Mouse (Mus musculus): ENCODE data around the gene Ces3b. TPM values are rescaled to one million over a fixed set of nuclear protein-coding genes. Genes with fewer than 3 reads are reported as not detected.
"Not testable (repeated sequence)": the region's sequence is repeated elsewhere in the genome, so short reads cannot be mapped to it uniquely, and the experiment has no call there.

Ces3b gene
- polyA plus RNA-seq, 1 experiment from 2014 or later, result not detected

DNA sequence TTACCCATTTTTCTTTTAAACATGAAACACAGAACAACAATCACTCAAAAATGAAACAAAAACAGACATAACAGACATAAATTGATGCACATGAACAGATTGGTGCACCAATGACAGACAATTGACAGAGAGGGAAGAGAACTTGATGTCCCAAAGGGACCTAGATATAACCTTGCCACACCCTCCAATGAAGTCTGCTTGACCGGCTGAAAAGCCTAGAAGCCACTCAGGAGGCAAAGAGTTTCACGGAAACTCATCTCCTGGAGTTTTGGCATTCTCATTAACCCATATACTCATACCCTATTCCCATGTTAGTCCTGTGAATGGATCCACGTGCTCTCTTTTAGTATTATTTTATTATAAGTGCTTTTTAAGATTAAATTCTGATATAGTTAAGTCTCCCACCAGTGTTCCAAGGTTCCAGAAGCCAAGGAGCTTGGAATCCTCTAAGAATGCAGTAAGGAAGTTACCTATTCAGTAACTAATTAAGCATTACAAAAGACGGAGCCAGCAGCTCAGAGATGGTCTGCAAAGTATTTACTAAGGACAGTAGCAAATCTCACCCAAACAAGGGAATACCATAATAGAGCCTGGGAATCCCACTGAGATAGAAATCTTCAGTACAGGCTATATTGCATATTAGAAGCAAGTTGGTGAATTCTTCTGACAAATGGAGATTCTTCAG lies 18.7 kb downstream of the Ces3b start:
- H3K4me3 ChIP-seq (ENCODE audit: low read depth, low read length); H3K9me3 ChIP-seq (replicated peaks; ENCODE audit: control insufficient read depth, low read length); H3K27ac ChIP-seq (replicated peaks; ENCODE audit: low read depth, low read length); H3K27me3 ChIP-seq (ENCODE audit: control insufficient read depth, insufficient read depth, low read length); H3K9ac ChIP-seq (replicated peaks; ENCODE audit: low read length); DNase-seq (ENCODE audit: low spot score); H3K36me3 ChIP-seq (replicated peaks; ENCODE audit: control insufficient read depth, insufficient read depth, low read depth, low read length); H3K4me1 ChIP-seq (ENCODE audit: control insufficient read depth, insufficient read depth, low read length); ATAC-seq (replicated peaks; ENCODE audit: insufficient number of reproducible peaks, low FRiP score, low TSS enrichment, low read depth); H3K4me2 ChIP-seq (ENCODE audit: low read depth, low read length): not testable (repeated sequence)
- WGBS, result 77% methylated on average over 4 of the region's 4 CpGs

DNA sequence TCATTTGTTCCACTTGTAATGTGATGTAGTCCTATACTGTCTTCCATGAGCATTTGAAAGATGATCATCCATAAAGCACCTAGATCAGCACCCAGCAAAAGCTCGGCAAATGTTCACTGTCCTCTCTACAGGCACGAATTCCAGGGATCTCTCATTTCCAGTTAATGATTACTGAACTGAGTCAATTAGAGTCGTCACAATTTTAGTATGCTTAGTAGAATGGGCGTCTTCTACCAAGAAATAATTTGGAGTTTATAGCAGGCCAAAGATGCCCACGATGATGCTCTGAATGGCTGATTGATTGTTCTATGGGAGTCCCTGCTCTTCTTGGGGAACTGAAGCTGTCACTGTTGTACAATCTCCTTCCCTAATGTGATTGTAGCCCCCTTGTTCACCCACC lies 20.1 kb downstream of the Ces3b start:
- not testable (repeated sequence) for H3K27ac ChIP-seq (replicated peaks; ENCODE audit: low read depth, low read length); H3K27me3 ChIP-seq (ENCODE audit: control insufficient read depth, insufficient read depth, low read length); H3K4me1 ChIP-seq (ENCODE audit: control insufficient read depth, insufficient read depth, low read length); H3K4me3 ChIP-seq (ENCODE audit: low read depth, low read length); ATAC-seq (replicated peaks; ENCODE audit: insufficient number of reproducible peaks, low FRiP score, low TSS enrichment, low read depth); H3K4me2 ChIP-seq (ENCODE audit: low read depth, low read length); DNase-seq (ENCODE audit: low spot score); H3K36me3 ChIP-seq (replicated peaks; ENCODE audit: control insufficient read depth, insufficient read depth, low read depth, low read length); H3K9me3 ChIP-seq (replicated peaks; ENCODE audit: control insufficient read depth, low read length); H3K9ac ChIP-seq (replicated peaks; ENCODE audit: low read length)
- 82% methylated on average over 5 of the region's 5 CpGs for WGBS

DNA sequence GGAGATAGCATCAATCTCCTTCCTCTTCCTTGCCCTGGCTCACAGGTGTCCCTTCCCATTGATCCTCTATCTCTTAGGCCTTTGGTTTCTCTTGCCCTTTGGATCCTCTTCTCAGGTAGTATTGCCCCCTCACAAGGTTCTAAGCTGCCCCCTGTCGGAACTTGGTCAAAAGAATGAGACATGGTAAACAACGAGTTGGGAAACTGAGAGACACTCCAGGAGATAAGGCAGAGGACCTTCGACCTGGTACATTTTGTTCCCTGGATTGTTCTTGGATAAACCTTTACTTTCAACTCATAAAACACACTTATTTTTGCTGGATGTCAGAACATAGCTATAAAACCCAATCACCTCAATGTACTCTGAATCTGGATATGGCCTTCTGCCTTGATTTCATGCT lies 20.7 kb downstream of the Ces3b start:
- no peak overlapping the region for H3K4me3 ChIP-seq (ENCODE audit: low read depth, low read length)
- DNase-seq (ENCODE audit: low spot score) (no peak), ATAC-seq (replicated peaks; ENCODE audit: insufficient number of reproducible peaks, low FRiP score, low TSS enrichment, low read depth) (no peak)
- no peaks in the 10 kb centered on the region for H3K4me1 ChIP-seq (ENCODE audit: control insufficient read depth, insufficient read depth, low read length)
- H3K9ac ChIP-seq (replicated peaks; ENCODE audit: low read length), result no peak overlapping the region
- no peak overlapping the region for H3K4me2 ChIP-seq (ENCODE audit: low read depth, low read length)
- 79% methylated on average over 3 of the region's 3 CpGs for WGBS
- no peaks in the 10 kb centered on the region for H3K36me3 ChIP-seq (replicated peaks; ENCODE audit: control insufficient read depth, insufficient read depth, low read depth, low read length)
- no peaks in the 10 kb centered on the region for H3K9me3 ChIP-seq (replicated peaks; ENCODE audit: control insufficient read depth, low read length)
- H3K27ac ChIP-seq (replicated peaks; ENCODE audit: low read depth, low read length), result no peak overlapping the region
- H3K27me3 ChIP-seq (ENCODE audit: control insufficient read depth, insufficient read depth, low read length), result no peaks in the 10 kb centered on the region

DNA sequence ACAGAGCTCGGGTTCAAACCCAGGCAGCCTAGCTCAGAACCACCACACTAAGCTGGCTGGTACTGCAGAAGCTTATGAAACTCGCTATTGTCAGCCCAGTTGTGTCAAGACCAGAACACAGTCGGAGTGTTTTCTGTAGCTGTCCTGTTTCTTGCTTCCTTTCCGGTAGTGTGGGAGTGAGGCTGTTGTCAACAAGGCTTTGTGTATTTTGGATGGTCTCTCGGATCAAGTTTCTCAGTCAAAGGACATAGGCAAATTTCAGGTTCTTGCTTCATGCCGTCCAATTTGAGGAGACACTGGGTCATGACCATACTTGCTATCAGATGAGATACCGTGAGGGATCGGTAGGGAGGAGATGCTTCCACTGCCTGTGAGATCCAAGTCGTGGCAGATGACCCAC lies 46.3 kb downstream of the Ces3b start:
- WGBS, result 85% methylated on average over 9 of the region's 9 CpGs
- Histone ChIP-seq H3K27ac (replicated peaks; ENCODE audit: low read depth, low read length) (no peak overlapping the region), H3K4me2 (ENCODE audit: low read depth, low read length) (no peak overlapping the region), H3K27me3 (ENCODE audit: control insufficient read depth, insufficient read depth, low read length) (no peaks in the 10 kb centered on the region), H3K4me3 (ENCODE audit: low read depth, low read length) (no peak overlapping the region), H3K9ac (replicated peaks; ENCODE audit: low read length) (no peak overlapping the region), H3K9me3 (replicated peaks; ENCODE audit: control insufficient read depth, low read length) (no peaks in the 10 kb centered on the region), H3K36me3 (replicated peaks; ENCODE audit: control insufficient read depth, insufficient read depth, low read depth, low read length) (no peaks in the 10 kb centered on the region), H3K4me1 (ENCODE audit: control insufficient read depth, insufficient read depth, low read length) (no peaks in the 10 kb centered on the region)
- ATAC-seq (replicated peaks; ENCODE audit: insufficient number of reproducible peaks, low FRiP score, low TSS enrichment, low read depth) (no peak), DNase-seq (ENCODE audit: low spot score) (no peak)

DNA sequence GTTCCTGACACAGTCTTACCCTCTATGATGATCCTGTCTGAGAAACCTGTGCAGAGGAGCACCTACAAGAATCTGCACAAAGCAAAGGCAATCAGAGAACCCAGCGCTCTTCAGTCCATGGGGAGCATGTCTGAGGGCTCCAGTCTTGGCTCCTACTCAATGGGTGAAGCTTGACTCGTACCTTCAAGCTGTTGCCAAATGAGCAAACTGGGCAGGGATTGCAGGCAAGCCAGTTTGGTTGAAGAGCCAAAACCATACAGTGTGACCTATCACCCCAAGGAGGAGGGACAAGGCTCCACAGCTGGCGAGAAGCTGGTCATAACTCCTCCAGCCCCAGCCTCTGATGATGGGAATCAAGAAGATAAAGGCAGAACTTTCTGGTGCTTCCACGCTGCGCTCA lies 48.0 kb downstream of the Ces3b start, which contains the start of gene Ces4a:
Ces4a (plus strand) TSS at position 292 of the 400 bp plus-strand sequence.
- Histone ChIP-seq H3K27ac (replicated peaks; ENCODE audit: low read depth, low read length) (no peak within 1 kb of the TSS), H3K36me3 (replicated peaks; ENCODE audit: control insufficient read depth, insufficient read depth, low read depth, low read length) (no peaks in the 10 kb centered on the region), H3K4me1 (ENCODE audit: control insufficient read depth, insufficient read depth, low read length) (no peaks in the 10 kb centered on the region), H3K4me3 (ENCODE audit: low read depth, low read length) (no peak within 1 kb of the TSS), H3K4me2 (ENCODE audit: low read depth, low read length) (no peak within 1 kb of the TSS), H3K27me3 (ENCODE audit: control insufficient read depth, insufficient read depth, low read length) (no peaks in the 10 kb centered on the region), H3K9me3 (replicated peaks; ENCODE audit: control insufficient read depth, low read length) (no peaks in the 10 kb centered on the region), H3K9ac (replicated peaks; ENCODE audit: low read length) (no peak within 1 kb of the TSS)
- no peak for ATAC-seq (replicated peaks; ENCODE audit: insufficient number of reproducible peaks, low FRiP score, low TSS enrichment, low read depth)
- 73% methylated on average over 5 of the region's 5 CpGs for WGBS
- no peak for DNase-seq (ENCODE audit: low spot score)

DNA sequence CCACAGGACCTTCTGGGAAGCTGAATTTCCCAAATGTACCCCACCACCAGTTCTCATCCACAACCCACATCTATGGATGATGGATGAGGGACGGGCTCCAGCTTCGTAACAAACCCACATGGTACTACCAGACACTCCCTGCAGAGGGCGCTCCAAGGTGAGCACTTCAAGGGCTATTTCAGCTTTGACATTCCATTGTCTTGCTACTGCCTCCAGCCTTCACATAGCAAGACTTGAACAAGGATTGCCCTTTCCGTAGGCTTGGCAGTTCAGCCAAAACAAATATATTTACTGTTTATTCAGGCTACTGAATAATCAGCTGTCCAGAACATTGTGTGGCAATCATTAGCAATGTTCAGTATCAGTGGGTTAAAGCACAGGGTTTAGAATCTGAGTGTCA lies 54.9 kb downstream of the Ces3b start:
- Histone ChIP-seq H3K27ac (replicated peaks; ENCODE audit: low read depth, low read length) (no peak overlapping the region), H3K4me3 (ENCODE audit: low read depth, low read length) (no peak overlapping the region), H3K9me3 (replicated peaks; ENCODE audit: control insufficient read depth, low read length) (no peaks in the 10 kb centered on the region), H3K27me3 (ENCODE audit: control insufficient read depth, insufficient read depth, low read length) (no peaks in the 10 kb centered on the region), H3K36me3 (replicated peaks; ENCODE audit: control insufficient read depth, insufficient read depth, low read depth, low read length) (no peaks in the 10 kb centered on the region), H3K4me1 (ENCODE audit: control insufficient read depth, insufficient read depth, low read length) (no peaks in the 10 kb centered on the region), H3K9ac (replicated peaks; ENCODE audit: low read length) (no peak overlapping the region), H3K4me2 (ENCODE audit: low read depth, low read length) (no peak overlapping the region)
- WGBS, result 30% methylated on average over 4 of the region's 4 CpGs
- no peak for ATAC-seq (replicated peaks; ENCODE audit: insufficient number of reproducible peaks, low FRiP score, low TSS enrichment, low read depth)
- peak; percentile 71 for DNase-seq (ENCODE audit: low spot score)

DNA sequence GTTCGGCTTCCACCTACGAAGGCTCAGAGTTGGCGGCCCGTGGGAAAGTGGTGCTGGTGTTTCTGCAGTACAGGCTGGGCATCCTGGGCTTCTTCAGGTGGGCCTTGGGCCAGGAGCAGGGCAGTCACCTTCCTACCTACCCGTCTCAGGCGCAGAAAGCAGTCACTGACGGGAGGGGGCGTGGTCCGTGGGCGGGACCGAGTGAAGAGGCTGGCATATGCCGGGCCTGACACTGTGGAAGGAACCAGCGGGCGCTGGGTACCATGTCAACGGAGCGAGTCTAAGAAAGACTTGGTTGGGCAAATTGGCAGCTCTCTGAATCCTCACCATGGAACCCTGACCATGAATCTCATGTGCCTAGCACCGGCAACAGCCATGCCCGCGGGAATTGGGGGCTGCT lies 58.8 kb downstream of the Ces3b start:
- DNase-seq (ENCODE audit: low spot score), result no peak
- Histone ChIP-seq H3K4me3 (ENCODE audit: low read depth, low read length) (no peak overlapping the region), H3K27ac (replicated peaks; ENCODE audit: low read depth, low read length) (no peak overlapping the region), H3K9me3 (replicated peaks; ENCODE audit: control insufficient read depth, low read length) (no peaks in the 10 kb centered on the region), H3K9ac (replicated peaks; ENCODE audit: low read length) (no peak overlapping the region), H3K4me2 (ENCODE audit: low read depth, low read length) (no peak overlapping the region), H3K4me1 (ENCODE audit: control insufficient read depth, insufficient read depth, low read length) (no peaks in the 10 kb centered on the region), H3K36me3 (replicated peaks; ENCODE audit: control insufficient read depth, insufficient read depth, low read depth, low read length) (no peaks in the 10 kb centered on the region), H3K27me3 (ENCODE audit: control insufficient read depth, insufficient read depth, low read length) (no peaks in the 10 kb centered on the region)
- no peak for ATAC-seq (replicated peaks; ENCODE audit: insufficient number of reproducible peaks, low FRiP score, low TSS enrichment, low read depth)
- 36% methylated on average over 19 of the region's 19 CpGs for WGBS
